Mouse (Mus musculus): ENCODE measurements around the gene St6galnac1. TPM values are rescaled to one million over a fixed set of nuclear protein-coding genes. Genes with fewer than 3 reads are reported as not detected.
"Not testable (repeated sequence)": the region's sequence is repeated elsewhere in the genome, so short reads cannot be mapped to it uniquely, and the experiment has no call there.

St6galnac1 gene
- not detected in 2 replicates for polyA plus RNA-seq (2015; fragmentation: Nextera tagmentation; extraction: Ambion mirVana)

- H3K4me3 ChIP-seq (replicated peaks; ENCODE audit: low read length), result no peak within 1 kb of the TSS
- H3K27ac ChIP-seq (ENCODE audit: low read length), result no peak within 1 kb of the TSS
- no peaks in the 10 kb centered on the region for H3K9me3 ChIP-seq (replicated peaks; ENCODE audit: control insufficient read depth, low read length)
- H3K4me2 ChIP-seq (ENCODE audit: low read depth, low read length), result no peak within 1 kb of the TSS
- H3K4me1 ChIP-seq (ENCODE audit: control insufficient read depth, insufficient read depth, low read length), result no peaks in the 10 kb centered on the region
- 78% methylated on average over 7 of the region's 7 CpGs for WGBS
- ATAC-seq (ENCODE audit: insufficient read depth, low FRiP score), result no peak
- no peak within 1 kb of the TSS for H3K9ac ChIP-seq (ENCODE audit: low read length)
- no peaks in the 10 kb centered on the region for H3K27me3 ChIP-seq (ENCODE audit: control insufficient read depth, insufficient read depth, low read length)
- no peaks in the 10 kb centered on the region for H3K36me3 ChIP-seq (ENCODE audit: control insufficient read depth, insufficient read depth, low read length)
Measured at GRCm38 (mm10) chr11:116775407-116775806, at the start of gene St6galnac1. Gene St6galnac1, minus strand, starts transcription at chr11:116775507.

GRCm38 (mm10) chr11:116823885-116824284 is 48.6 kb upstream of the St6galnac1 start:
- H3K4me1 ChIP-seq (ENCODE audit: control insufficient read depth, insufficient read depth, low read length), result peaks cover 36% of the 10 kb centered on the region
- not testable (repeated sequence) for H3K9ac ChIP-seq (ENCODE audit: low read length); H3K4me3 ChIP-seq (replicated peaks; ENCODE audit: low read length); H3K36me3 ChIP-seq (ENCODE audit: control insufficient read depth, insufficient read depth, low read length); ATAC-seq (ENCODE audit: insufficient read depth, low FRiP score); H3K27me3 ChIP-seq (ENCODE audit: control insufficient read depth, insufficient read depth, low read length); H3K4me2 ChIP-seq (ENCODE audit: low read depth, low read length); H3K27ac ChIP-seq (ENCODE audit: low read length); H3K9me3 ChIP-seq (replicated peaks; ENCODE audit: control insufficient read depth, low read length)
- 92% methylated on average over 10 of the region's 10 CpGs for WGBS

GRCm38 (mm10) chr11:116823255-116823654 is 47.9 kb upstream of the St6galnac1 start:
- Histone ChIP-seq H3K36me3 (ENCODE audit: control insufficient read depth, insufficient read depth, low read length) (no peaks in the 10 kb centered on the region), H3K27me3 (ENCODE audit: control insufficient read depth, insufficient read depth, low read length) (no peaks in the 10 kb centered on the region), H3K9ac (ENCODE audit: low read length) (no peak overlapping the region), H3K4me2 (ENCODE audit: low read depth, low read length) (no peak overlapping the region), H3K4me1 (ENCODE audit: control insufficient read depth, insufficient read depth, low read length) (peaks cover 37% of the 10 kb centered on the region), H3K27ac (ENCODE audit: low read length) (no peak overlapping the region), H3K4me3 (replicated peaks; ENCODE audit: low read length) (no peak overlapping the region), H3K9me3 (replicated peaks; ENCODE audit: control insufficient read depth, low read length) (no peaks in the 10 kb centered on the region)
- 96% methylated on average over 2 of the region's 2 CpGs for whole genome bisulfite sequencing
- no peak for ATAC-seq (ENCODE audit: insufficient read depth, low FRiP score)

GRCm38 (mm10) chr11:116822626-116823025 is 47.3 kb upstream of the St6galnac1 start:
- Histone ChIP-seq H3K4me1 (ENCODE audit: control insufficient read depth, insufficient read depth, low read length) (peaks cover 34% of the 10 kb centered on the region), H3K27me3 (ENCODE audit: control insufficient read depth, insufficient read depth, low read length) (no peaks in the 10 kb centered on the region), H3K9ac (ENCODE audit: low read length) (no peak overlapping the region), H3K4me2 (ENCODE audit: low read depth, low read length) (no peak overlapping the region), H3K4me3 (replicated peaks; ENCODE audit: low read length) (no peak overlapping the region), H3K9me3 (replicated peaks; ENCODE audit: control insufficient read depth, low read length) (no peaks in the 10 kb centered on the region), H3K36me3 (ENCODE audit: control insufficient read depth, insufficient read depth, low read length) (no peaks in the 10 kb centered on the region), H3K27ac (ENCODE audit: low read length) (no peak overlapping the region)
- ATAC-seq (ENCODE audit: insufficient read depth, low FRiP score), result no peak
- 79% methylated on average over 10 of the region's 10 CpGs for whole genome bisulfite sequencing

- Histone ChIP-seq H3K9ac (ENCODE audit: low read length) (no peak overlapping the region), H3K27ac (ENCODE audit: low read length) (no peak overlapping the region), H3K9me3 (replicated peaks; ENCODE audit: control insufficient read depth, low read length) (no peaks in the 10 kb centered on the region), H3K4me1 (ENCODE audit: control insufficient read depth, insufficient read depth, low read length) (peaks cover 34% of the 10 kb centered on the region), H3K27me3 (ENCODE audit: control insufficient read depth, insufficient read depth, low read length) (no peaks in the 10 kb centered on the region), H3K4me2 (ENCODE audit: low read depth, low read length) (no peak overlapping the region), H3K36me3 (ENCODE audit: control insufficient read depth, insufficient read depth, low read length) (no peaks in the 10 kb centered on the region), H3K4me3 (replicated peaks; ENCODE audit: low read length) (no peak overlapping the region)
- no peak for ATAC-seq (ENCODE audit: insufficient read depth, low FRiP score)
- WGBS, result 48% methylated on average over 10 of the region's 10 CpGs
Measured at GRCm38 (mm10) chr11:116822215-116822614, 46.9 kb upstream of the St6galnac1 start.

- H3K4me1 ChIP-seq (ENCODE audit: control insufficient read depth, insufficient read depth, low read length), result peaks cover 29% of the 10 kb centered on the region
- no peak overlapping the region for H3K4me2 ChIP-seq (ENCODE audit: low read depth, low read length)
- H3K27me3 ChIP-seq (ENCODE audit: control insufficient read depth, insufficient read depth, low read length), result no peaks in the 10 kb centered on the region
- no peaks in the 10 kb centered on the region for H3K9me3 ChIP-seq (replicated peaks; ENCODE audit: control insufficient read depth, low read length)
- H3K9ac ChIP-seq (ENCODE audit: low read length), result no peak overlapping the region
- H3K4me3 ChIP-seq (replicated peaks; ENCODE audit: low read length), result no peak overlapping the region
- H3K27ac ChIP-seq (ENCODE audit: low read length), result no peak overlapping the region
- WGBS, result 66% methylated on average over 13 of the region's 13 CpGs
- H3K36me3 ChIP-seq (ENCODE audit: control insufficient read depth, insufficient read depth, low read length), result no peaks in the 10 kb centered on the region
- no peak for ATAC-seq (ENCODE audit: insufficient read depth, low FRiP score)
Measured at GRCm38 (mm10) chr11:116821057-116821940, 46.0 kb upstream of the St6galnac1 start.

GRCm38 (mm10) chr11:116819932-116820593 is 44.8 kb upstream of the St6galnac1 start:
- Histone ChIP-seq H3K4me1 (ENCODE audit: control insufficient read depth, insufficient read depth, low read length) (peaks cover 31% of the 10 kb centered on the region), H3K27me3 (ENCODE audit: control insufficient read depth, insufficient read depth, low read length) (no peaks in the 10 kb centered on the region), H3K9me3 (replicated peaks; ENCODE audit: control insufficient read depth, low read length) (no peaks in the 10 kb centered on the region), H3K27ac (ENCODE audit: low read length) (no peak overlapping the region), H3K36me3 (ENCODE audit: control insufficient read depth, insufficient read depth, low read length) (no peaks in the 10 kb centered on the region), H3K4me2 (ENCODE audit: low read depth, low read length) (no peak overlapping the region), H3K9ac (ENCODE audit: low read length) (no peak overlapping the region), H3K4me3 (replicated peaks; ENCODE audit: low read length) (no peak overlapping the region)
- no peak for ATAC-seq (ENCODE audit: insufficient read depth, low FRiP score)
- 75% methylated on average over 5 of the region's 5 CpGs for WGBS

GRCm38 (mm10) chr11:116818722-116819121 is 43.4 kb upstream of the St6galnac1 start:
- Histone ChIP-seq H3K4me3 (replicated peaks; ENCODE audit: low read length) (no peak overlapping the region), H3K4me1 (ENCODE audit: control insufficient read depth, insufficient read depth, low read length) (peaks cover 44% of the 10 kb centered on the region), H3K36me3 (ENCODE audit: control insufficient read depth, insufficient read depth, low read length) (no peaks in the 10 kb centered on the region), H3K27ac (ENCODE audit: low read length) (no peak overlapping the region; the same call in 1 of the 2 replicates), H3K4me2 (ENCODE audit: low read depth, low read length) (no peak overlapping the region), H3K27me3 (ENCODE audit: control insufficient read depth, insufficient read depth, low read length) (no peaks in the 10 kb centered on the region), H3K9ac (ENCODE audit: low read length) (no peak overlapping the region), H3K9me3 (replicated peaks; ENCODE audit: control insufficient read depth, low read length) (no peaks in the 10 kb centered on the region)
- ATAC-seq (ENCODE audit: insufficient read depth, low FRiP score), result no peak
- 31% methylated on average over 8 of the region's 8 CpGs for WGBS

GRCm38 (mm10) chr11:116817567-116817966 is 42.3 kb upstream of the St6galnac1 start:
- H3K9me3 ChIP-seq (replicated peaks; ENCODE audit: control insufficient read depth, low read length), result no peaks in the 10 kb centered on the region
- no peak overlapping the region for H3K4me2 ChIP-seq (ENCODE audit: low read depth, low read length)
- H3K4me1 ChIP-seq (ENCODE audit: control insufficient read depth, insufficient read depth, low read length), result peaks cover 56% of the 10 kb centered on the region
- no peak for ATAC-seq (ENCODE audit: insufficient read depth, low FRiP score)
- H3K36me3 ChIP-seq (ENCODE audit: control insufficient read depth, insufficient read depth, low read length), result no peaks in the 10 kb centered on the region
- H3K27ac ChIP-seq (ENCODE audit: low read length), result no peak overlapping the region
- H3K9ac ChIP-seq (ENCODE audit: low read length), result no peak overlapping the region
- 95% methylated on average over 5 of the region's 5 CpGs for WGBS
- H3K4me3 ChIP-seq (replicated peaks; ENCODE audit: low read length), result no peak overlapping the region
- no peaks in the 10 kb centered on the region for H3K27me3 ChIP-seq (ENCODE audit: control insufficient read depth, insufficient read depth, low read length)
